Mouse (Mus musculus) kidney, embryonic 14.5 days (tissue): ENCODE results near the gene Kpna2. TPM values are rescaled to one million over a fixed set of nuclear protein-coding genes. Genes with fewer than 3 reads are reported as not detected.

ENCODE experiments used
- ATAC-seq: fragments of 200-750 bp; cut with Nextera tagmentation; 2 replicates; pipeline ENCODE4 v1.8.0; 2017; ENCODE audit warnings: moderate number of reproducible peaks, mild to moderate bottlenecking, moderate TSS enrichment, moderate library complexity; ENCODE audit not compliant: low FRiP score, low TSS enrichment
- H3K27ac ChIP-seq: fragments of 300-500 bp; sonication (generic); 2 replicates; pipeline ENCODE4 v1.5.1; 2014; ENCODE audit warnings: low read depth, mild to moderate bottlenecking, low read length, moderate library complexity, mixed read lengths
- H3K27me3 ChIP-seq: fragments of 300-500 bp; sonication (generic); 2 replicates; pipeline ENCODE4 v1.6.1; 2014; ENCODE audit warnings: mild to moderate bottlenecking, low read length; ENCODE audit not compliant: control insufficient read depth, insufficient read depth
- H3K36me3 ChIP-seq: fragments of 300-500 bp; sonication (generic); 2 replicates; pipeline ENCODE4 v1.6.1; 2014; ENCODE audit warnings: low read length, mixed read lengths; ENCODE audit not compliant: control insufficient read depth, insufficient read depth
- H3K4me1 ChIP-seq: fragments of 300-500 bp; sonication (generic); 2 replicates; pipeline ENCODE4 v1.6.1; 2014; ENCODE audit warnings: low read length, mixed read lengths; ENCODE audit not compliant: control insufficient read depth, insufficient read depth
- H3K4me2 ChIP-seq: fragments of 300-500 bp; sonication (generic); replicated peaks from 2 replicates; pipeline ENCODE4 v1.6.1; 2014; ENCODE audit warnings: low read depth, mild to moderate bottlenecking, low read length
- H3K4me3 ChIP-seq: fragments of 300-500 bp; sonication (generic); 2 replicates; pipeline ENCODE4 v1.5.1; 2014; ENCODE audit warnings: mild to moderate bottlenecking, low read length
- H3K9ac ChIP-seq: fragments of 300-500 bp; sonication (generic); 2 replicates; pipeline ENCODE4 v1.6.1; 2014; ENCODE audit warnings: low read depth, mild to moderate bottlenecking, low read length, moderate library complexity
- H3K9me3 ChIP-seq: fragments of 300-500 bp; sonication (generic); 2 replicates; pipeline ENCODE4 v1.6.1; 2016; ENCODE audit warnings: low read length; ENCODE audit not compliant: control insufficient read depth
- WGBS: fragments of 180-500 bp; shearing (Covaris S2); extraction: QIAGEN DNeasy Blood & Tissue Kit; methylation state at CpG from one replicate; pipeline ENCODE4 v1.1.7; 2014; 5-methylcytosine and 5-hydroxymethylcytosine counted together
- polyA plus RNA-seq: library from polyadenylated mRNA; unstranded; fragments of >200 nt; fragmentation: Nextera tagmentation; extraction: Ambion mirVana; gene quantifications from 2 replicates; pipeline ENCODE4 v1.2.1, GENCODE M21; 2014

Kpna2 gene
- polyA plus RNA-seq: 403 and 460 TPM in 2 replicates

- peak within 1 kb of the TSS; percentile 91 for H3K4me3 ChIP-seq
- H3K9ac ChIP-seq: peak within 1 kb of the TSS; percentile 96
- H3K36me3 ChIP-seq: peaks cover 30% of the 10 kb centered on the region
- H3K4me1 ChIP-seq: peaks cover 4% of the 10 kb centered on the region; the same call in 1 of the 2 replicates
- H3K27ac ChIP-seq: peak within 1 kb of the TSS; percentile 79
- no peaks in the 10 kb centered on the region for H3K27me3 ChIP-seq
- no peaks in the 10 kb centered on the region for H3K9me3 ChIP-seq
- H3K4me2 ChIP-seq: peak within 1 kb of the TSS; percentile 56
- peak; percentile 94 for ATAC-seq
- WGBS: under 1% methylated on average over 58 of the region's 62 CpGs
Measured at GRCm38 (mm10) chr11:106999151-106999948, at the start of gene Kpna2. Gene Kpna2 (minus strand): TSS chr11:106999541.

- H3K9me3 ChIP-seq: no peaks in the 10 kb centered on the region
- H3K36me3 ChIP-seq: peaks cover 62% of the 10 kb centered on the region
- H3K4me3 ChIP-seq: no peak overlapping the region
- no peak overlapping the region for H3K4me2 ChIP-seq
- H3K27me3 ChIP-seq: no peaks in the 10 kb centered on the region
- WGBS: 88% methylated on average over 15 of the region's 15 CpGs
- H3K27ac ChIP-seq: no peak overlapping the region
- no peak overlapping the region for H3K9ac ChIP-seq
- ATAC-seq: no peak
- no peaks in the 10 kb centered on the region for H3K4me1 ChIP-seq
Measured at GRCm38 (mm10) chr11:107046766-107047620, 47.7 kb upstream of the Kpna2 start.

GRCm38 (mm10) chr11:107045546-107045945, 46.2 kb upstream of the Kpna2 start:
- Histone ChIP-seq H3K27ac (no peak overlapping the region), H3K4me3 (no peak overlapping the region), H3K4me2 (no peak overlapping the region), H3K9me3 (no peaks in the 10 kb centered on the region), H3K4me1 (no peaks in the 10 kb centered on the region), H3K9ac (no peak overlapping the region), H3K27me3 (no peaks in the 10 kb centered on the region), H3K36me3 (peaks cover 69% of the 10 kb centered on the region)
- 94% methylated on average over 4 of the region's 4 CpGs for WGBS
- ATAC-seq: no peak

GRCm38 (mm10) chr11:107044321-107044720, 45.0 kb upstream of the Kpna2 start:
- no peaks in the 10 kb centered on the region for H3K27me3 ChIP-seq
- peaks cover 82% of the 10 kb centered on the region for H3K36me3 ChIP-seq
- WGBS: 58% methylated on average over 5 of the region's 5 CpGs
- H3K27ac ChIP-seq: no peak overlapping the region
- no peak for ATAC-seq
- no peak overlapping the region for H3K9ac ChIP-seq
- H3K4me2 ChIP-seq: no peak overlapping the region
- no peaks in the 10 kb centered on the region for H3K4me1 ChIP-seq
- no peak overlapping the region for H3K4me3 ChIP-seq
- no peaks in the 10 kb centered on the region for H3K9me3 ChIP-seq

GRCm38 (mm10) chr11:107043361-107043760, 44.0 kb upstream of the Kpna2 start:
- Histone ChIP-seq H3K27ac (no peak overlapping the region), H3K4me2 (no peak overlapping the region), H3K36me3 (peaks cover 90% of the 10 kb centered on the region), H3K27me3 (no peaks in the 10 kb centered on the region), H3K4me1 (no peaks in the 10 kb centered on the region), H3K9me3 (no peaks in the 10 kb centered on the region), H3K9ac (no peak overlapping the region), H3K4me3 (no peak overlapping the region)
- 92% methylated on average over 11 of the region's 11 CpGs for WGBS
- no peak for ATAC-seq

- Histone ChIP-seq H3K9ac (no peak overlapping the region), H3K27me3 (no peaks in the 10 kb centered on the region), H3K27ac (no peak overlapping the region), H3K36me3 (peaks cover 87% of the 10 kb centered on the region), H3K4me1 (no peaks in the 10 kb centered on the region), H3K9me3 (no peaks in the 10 kb centered on the region), H3K4me2 (no peak overlapping the region), H3K4me3 (no peak overlapping the region)
- ATAC-seq: no peak
- WGBS: 97% methylated on average over 3 of the region's 3 CpGs
Measured at GRCm38 (mm10) chr11:107041396-107041795, 42.1 kb upstream of the Kpna2 start.

GRCm38 (mm10) chr11:107039417-107039816, 40.1 kb upstream of the Kpna2 start:
- no peak for ATAC-seq
- Histone ChIP-seq H3K9ac (no peak overlapping the region), H3K27ac (no peak overlapping the region), H3K4me2 (no peak overlapping the region), H3K36me3 (peaks cover 70% of the 10 kb centered on the region), H3K27me3 (no peaks in the 10 kb centered on the region), H3K4me1 (no peaks in the 10 kb centered on the region), H3K9me3 (no peaks in the 10 kb centered on the region), H3K4me3 (no peak overlapping the region)
- WGBS: 89% methylated on average over 5 of the region's 5 CpGs

GRCm38 (mm10) chr11:107034085-107034810, 34.9 kb upstream of the Kpna2 start:
- no peaks in the 10 kb centered on the region for H3K9me3 ChIP-seq
- WGBS: 81% methylated on average over 10 of the region's 10 CpGs
- H3K9ac ChIP-seq: no peak overlapping the region
- no peak overlapping the region for H3K4me2 ChIP-seq
- H3K36me3 ChIP-seq: peaks cover 21% of the 10 kb centered on the region; the same call in 1 of the 2 replicates
- no peaks in the 10 kb centered on the region for H3K4me1 ChIP-seq
- H3K27me3 ChIP-seq: no peaks in the 10 kb centered on the region
- H3K27ac ChIP-seq: no peak overlapping the region
- H3K4me3 ChIP-seq: no peak overlapping the region
- ATAC-seq: no peak
